Mouse (Mus musculus): ENCODE data around the gene Pcnx. TPM values are rescaled to one million over a fixed set of nuclear protein-coding genes. Genes with fewer than 3 reads are reported as not detected.

Gene Pcnx
- polyA plus RNA-seq, 1 experiment = 29.1 TPM

DNA sequence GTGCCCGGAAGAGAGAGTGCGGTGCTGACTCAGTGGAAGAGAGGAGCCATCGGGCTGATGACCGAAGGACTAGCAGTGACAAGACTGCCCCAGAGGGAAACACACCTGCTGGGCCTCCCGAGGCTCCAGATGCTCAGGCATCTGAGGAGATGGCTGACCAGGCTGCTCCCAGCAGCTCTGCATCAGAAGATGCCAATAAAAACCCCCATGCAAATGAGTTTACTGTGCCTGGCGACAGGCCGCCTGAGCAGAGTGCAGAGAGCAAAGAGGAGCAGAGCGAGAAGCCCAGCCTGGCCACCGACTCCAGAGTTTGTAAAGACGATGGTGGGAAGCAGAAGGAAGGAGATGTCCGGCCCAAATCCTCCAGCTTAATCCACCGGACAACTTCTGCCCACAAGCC, 58.5 kb downstream of the Pcnx start:
- TF ChIP-seq CTCF (IDR thresholded peaks at IDR 0.05; ENCODE audit: extremely low read depth, insufficient read length, insufficient replicate concordance, low read depth, low read length) (no peak), POLR2A (IDR thresholded peaks at IDR 0.05; ENCODE audit: low read depth, low read length) (no peak)
- H3K4me3 ChIP-seq (ENCODE audit: low read depth, low read length) = no peak overlapping the region
- H3K27ac ChIP-seq (ENCODE audit: insufficient read depth, low read depth, low read length) = no peak overlapping the region
- H3K4me1 ChIP-seq (ENCODE audit: control insufficient read depth, insufficient read depth, insufficient read length, low read length) = no peaks in the 10 kb centered on the region
- peaks cover 27% of the 10 kb centered on the region for H3K36me3 ChIP-seq (ENCODE audit: control insufficient read depth, insufficient read depth, low read length)
- 88% methylated on average over 12 of the region's 12 CpGs for WGBS
- H3K27me3 ChIP-seq (ENCODE audit: control insufficient read depth, insufficient read depth, low read length) = no peaks in the 10 kb centered on the region

DNA sequence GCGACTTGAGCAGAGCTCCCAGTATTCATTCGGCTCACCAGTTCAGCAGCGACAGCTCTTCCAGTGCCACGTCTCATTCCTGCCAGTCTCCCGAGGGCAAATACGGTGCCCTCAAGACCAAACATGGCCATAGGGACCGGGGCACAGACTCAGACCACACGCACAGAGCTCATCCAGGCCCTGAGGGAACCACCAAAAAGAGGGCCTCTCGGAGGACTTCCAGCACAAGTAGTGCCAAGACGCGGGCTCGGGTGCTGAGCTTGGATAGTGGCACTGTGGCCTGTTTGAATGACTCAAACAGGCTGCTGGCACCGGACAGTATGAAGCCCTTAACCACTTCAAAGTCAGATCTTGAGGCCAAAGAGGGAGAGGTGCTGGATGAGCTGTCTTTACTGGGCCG, 59.1 kb downstream of the Pcnx start:
- Histone ChIP-seq H3K27ac (ENCODE audit: insufficient read depth, low read depth, low read length) (no peak overlapping the region), H3K27me3 (ENCODE audit: control insufficient read depth, insufficient read depth, low read length) (no peaks in the 10 kb centered on the region), H3K4me1 (ENCODE audit: control insufficient read depth, insufficient read depth, insufficient read length, low read length) (no peaks in the 10 kb centered on the region), H3K36me3 (ENCODE audit: control insufficient read depth, insufficient read depth, low read length) (peaks cover 25% of the 10 kb centered on the region), H3K4me3 (ENCODE audit: low read depth, low read length) (no peak overlapping the region)
- TF ChIP-seq CTCF (IDR thresholded peaks at IDR 0.05; ENCODE audit: extremely low read depth, insufficient read length, insufficient replicate concordance, low read depth, low read length) = no peak
- no peak for TF ChIP-seq POLR2A (IDR thresholded peaks at IDR 0.05; ENCODE audit: low read depth, low read length)
- 94% methylated on average over 14 of the region's 14 CpGs for WGBS

DNA sequence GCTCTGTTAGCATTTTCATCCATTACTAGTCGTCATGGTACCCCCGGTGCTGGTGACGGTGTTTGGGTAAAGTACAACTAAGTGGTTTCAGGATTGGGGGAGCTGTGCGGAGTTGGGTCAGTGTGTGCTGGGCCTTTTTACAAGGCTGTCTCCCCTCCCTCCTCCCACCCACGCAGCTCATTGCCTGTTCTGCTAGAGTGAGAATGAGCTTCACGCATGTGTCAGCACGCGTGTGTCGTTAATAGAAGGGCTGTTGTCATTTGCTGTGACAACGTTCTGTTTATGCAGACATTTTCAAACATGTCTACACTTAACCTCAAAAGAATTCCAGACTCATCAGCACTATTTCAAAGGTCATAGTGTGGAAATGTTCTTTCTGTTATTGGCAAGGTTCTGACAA, 60.2 kb downstream of the Pcnx start:
- Histone ChIP-seq H3K27me3 (ENCODE audit: control insufficient read depth, insufficient read depth, low read length) (no peaks in the 10 kb centered on the region), H3K4me3 (ENCODE audit: low read depth, low read length) (no peak overlapping the region), H3K36me3 (ENCODE audit: control insufficient read depth, insufficient read depth, low read length) (peaks cover 27% of the 10 kb centered on the region), H3K4me1 (ENCODE audit: control insufficient read depth, insufficient read depth, insufficient read length, low read length) (no peaks in the 10 kb centered on the region), H3K27ac (ENCODE audit: insufficient read depth, low read depth, low read length) (no peak overlapping the region)
- WGBS = 78% methylated on average over 10 of the region's 10 CpGs
- no peak for TF ChIP-seq CTCF (IDR thresholded peaks at IDR 0.05; ENCODE audit: extremely low read depth, insufficient read length, insufficient replicate concordance, low read depth, low read length)

DNA sequence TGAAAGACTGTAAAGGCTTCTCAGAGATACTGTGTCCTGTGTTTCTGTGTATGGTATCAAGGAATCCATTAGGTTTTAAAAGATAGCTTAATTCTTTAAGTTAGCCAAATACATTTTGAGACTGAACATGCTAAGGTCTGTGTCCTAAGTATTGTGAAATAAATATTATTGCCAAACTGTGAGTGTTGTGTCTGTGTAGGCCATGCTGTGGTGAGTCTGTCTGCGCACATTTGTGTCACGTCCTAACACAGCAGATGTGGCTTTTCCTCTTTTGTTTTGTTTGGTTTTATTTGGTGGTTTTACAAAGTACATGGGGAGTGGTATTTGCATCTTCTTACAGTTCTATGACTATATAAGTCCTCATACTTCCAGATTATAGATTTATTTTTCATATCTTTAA, 60.8 kb downstream of the Pcnx start:
- 83% methylated on average over 2 of the region's 2 CpGs for WGBS
- H3K36me3 ChIP-seq (ENCODE audit: control insufficient read depth, insufficient read depth, low read length) = peaks cover 27% of the 10 kb centered on the region

DNA sequence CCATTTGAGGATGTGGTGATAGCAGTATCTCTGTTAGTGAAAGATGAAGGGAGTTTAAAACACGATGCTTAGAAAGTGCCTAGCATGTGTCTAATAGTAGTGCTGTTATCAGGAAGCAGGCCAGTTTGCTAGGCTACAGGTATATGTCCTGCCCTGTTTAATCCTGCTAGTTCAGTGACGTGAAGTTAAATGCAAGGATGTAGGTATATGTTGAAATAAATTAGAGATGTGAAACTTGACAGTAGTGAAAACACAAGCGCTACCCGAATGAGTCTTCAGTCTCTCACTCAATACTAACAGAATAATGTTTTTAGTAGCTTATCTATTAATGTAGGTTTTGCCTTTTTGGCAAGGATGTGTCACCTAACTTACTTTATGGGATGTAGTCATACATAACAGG, 62.0 kb downstream of the Pcnx start:
- TF ChIP-seq POLR2A (IDR thresholded peaks at IDR 0.05; ENCODE audit: low read depth, low read length) (no peak), CTCF (IDR thresholded peaks at IDR 0.05; ENCODE audit: extremely low read depth, insufficient read length, insufficient replicate concordance, low read depth, low read length) (no peak)
- Histone ChIP-seq H3K36me3 (ENCODE audit: control insufficient read depth, insufficient read depth, low read length) (peaks cover 27% of the 10 kb centered on the region), H3K4me1 (ENCODE audit: control insufficient read depth, insufficient read depth, insufficient read length, low read length) (peaks cover 2% of the 10 kb centered on the region), H3K27ac (ENCODE audit: insufficient read depth, low read depth, low read length) (no peak overlapping the region), H3K4me3 (ENCODE audit: low read depth, low read length) (no peak overlapping the region), H3K27me3 (ENCODE audit: control insufficient read depth, insufficient read depth, low read length) (no peaks in the 10 kb centered on the region)
- 78% methylated on average over 4 of the region's 4 CpGs for WGBS

More for the DNA sequence above, 60.8 kb downstream of the Pcnx start:
- TF ChIP-seq CTCF (IDR thresholded peaks at IDR 0.05; ENCODE audit: extremely low read depth, insufficient read length, insufficient replicate concordance, low read depth, low read length) = no peak
- TF ChIP-seq POLR2A (IDR thresholded peaks at IDR 0.05; ENCODE audit: low read depth, low read length) = no peak
- Histone ChIP-seq H3K27ac (ENCODE audit: insufficient read depth, low read depth, low read length) (no peak overlapping the region), H3K4me3 (ENCODE audit: low read depth, low read length) (no peak overlapping the region), H3K27me3 (ENCODE audit: control insufficient read depth, insufficient read depth, low read length) (no peaks in the 10 kb centered on the region), H3K4me1 (ENCODE audit: control insufficient read depth, insufficient read depth, insufficient read length, low read length) (no peaks in the 10 kb centered on the region)

DNA sequence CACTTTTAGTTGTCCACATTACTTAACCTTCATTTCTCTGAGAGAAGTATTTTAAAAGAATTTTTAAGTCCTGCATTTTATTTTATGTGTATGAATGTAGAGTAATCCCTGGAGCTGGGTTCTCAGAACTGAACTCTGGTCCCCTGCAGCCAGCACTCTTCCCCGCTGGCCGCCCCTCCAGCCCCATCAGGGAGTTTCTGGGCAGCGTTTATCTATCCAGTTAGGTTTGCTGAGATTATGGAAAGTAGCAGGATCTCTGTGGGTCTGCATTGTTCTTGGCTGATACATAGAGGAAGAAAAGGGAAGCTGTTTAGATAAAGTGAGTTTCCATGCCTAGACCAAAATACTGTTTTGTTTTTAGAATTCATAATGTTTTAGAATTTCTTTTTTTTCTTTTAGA, 63.0 kb downstream of the Pcnx start:
- no peak for TF ChIP-seq POLR2A (IDR thresholded peaks at IDR 0.05; ENCODE audit: low read depth, low read length)
- TF ChIP-seq CTCF (IDR thresholded peaks at IDR 0.05; ENCODE audit: extremely low read depth, insufficient read length, insufficient replicate concordance, low read depth, low read length) = no peak
- Histone ChIP-seq H3K36me3 (ENCODE audit: control insufficient read depth, insufficient read depth, low read length) (peaks cover 22% of the 10 kb centered on the region), H3K4me3 (ENCODE audit: low read depth, low read length) (no peak overlapping the region), H3K4me1 (ENCODE audit: control insufficient read depth, insufficient read depth, insufficient read length, low read length) (peaks cover 7% of the 10 kb centered on the region), H3K27me3 (ENCODE audit: control insufficient read depth, insufficient read depth, low read length) (no peaks in the 10 kb centered on the region), H3K27ac (ENCODE audit: insufficient read depth, low read depth, low read length) (no peak overlapping the region)
- 51% methylated on average over 3 of the region's 3 CpGs for WGBS

DNA sequence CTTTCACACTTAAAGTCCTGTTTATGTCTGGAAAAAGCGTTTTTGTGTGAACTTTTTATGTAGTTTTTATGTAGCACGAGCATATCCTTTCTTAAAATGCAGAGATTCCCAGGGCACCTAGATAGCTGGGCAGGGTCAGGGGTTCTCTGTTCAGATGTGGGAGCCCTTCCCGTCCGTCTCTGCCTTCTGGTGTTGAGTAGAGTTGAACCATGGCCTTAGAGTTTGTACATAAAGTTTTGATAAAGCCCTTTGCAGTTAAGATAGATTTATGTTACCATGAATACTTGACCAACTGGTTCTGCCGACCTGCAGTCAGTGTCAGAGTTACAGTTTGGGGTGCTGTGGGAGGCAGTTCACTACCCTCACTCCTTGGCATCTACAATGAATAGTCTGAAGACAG, 67.3 kb downstream of the Pcnx start:
- Histone ChIP-seq H3K27ac (ENCODE audit: insufficient read depth, low read depth, low read length) (peak overlapping the region; percentile 86), H3K4me3 (ENCODE audit: low read depth, low read length) (no peak overlapping the region)
- TF ChIP-seq CTCF (IDR thresholded peaks at IDR 0.05; ENCODE audit: extremely low read depth, insufficient read length, insufficient replicate concordance, low read depth, low read length) (no peak), POLR2A (IDR thresholded peaks at IDR 0.05; ENCODE audit: low read depth, low read length) (no peak)

More for the DNA sequence above, 67.3 kb downstream of the Pcnx start:
- WGBS = 34% methylated on average over 5 of the region's 5 CpGs
- Histone ChIP-seq H3K4me1 (ENCODE audit: control insufficient read depth, insufficient read depth, insufficient read length, low read length) (peaks cover 10% of the 10 kb centered on the region), H3K27me3 (ENCODE audit: control insufficient read depth, insufficient read depth, low read length) (no peaks in the 10 kb centered on the region), H3K36me3 (ENCODE audit: control insufficient read depth, insufficient read depth, low read length) (peaks cover 2% of the 10 kb centered on the region)
